Mouse (Mus musculus): ENCODE results near the gene Reep3.

- no peak for TF ChIP-seq POLR2A (IDR thresholded peaks at IDR 0.05; ENCODE audit: control insufficient read depth in 1 of 2, insufficient read depth in 1 of 2, low read depth in 1 of 2, low read length in 2 of 2, poor library complexity in 1 of 2)
- no peak for TF ChIP-seq USF2 (IDR thresholded peaks at IDR 0.05; ENCODE audit: borderline replicate concordance in 1 of 2, insufficient read depth in 1 of 2, low read depth in 1 of 2, low read length in 2 of 2)
- TF ChIP-seq CTCF (IDR thresholded peaks at IDR 0.05 in 2 of 3, conservative IDR thresholded peaks at IDR 0.05 in 1 of 3; ENCODE audit: control insufficient read depth in 1 of 3, insufficient read depth in 1 of 3, low read depth in 2 of 3, low read length in 3 of 3, poor library complexity in 1 of 3, severe bottlenecking in 1 of 3), result no peak
Observed at GRCm38 (mm10) chr10:67131709-67132108, 35.0 kb upstream of the Reep3 start.
